Mouse (Mus musculus): ENCODE data around the gene Surf1.

Gene Surf1

GRCm38 (mm10) chr2:26927745-26928476, 11.6 kb upstream of the Surf1 start:
- DNase-seq (ENCODE audit: low spot score), result no peak

- no peak for DNase-seq (ENCODE audit: low spot score)
Observed at GRCm38 (mm10) chr2:26921784-26922183, 5.5 kb upstream of the Surf1 start.

- no peak for DNase-seq (ENCODE audit: low spot score)
Observed at GRCm38 (mm10) chr2:26920190-26920855, 4.0 kb upstream of the Surf1 start.

- no peak for DNase-seq (ENCODE audit: low spot score)
Observed at GRCm38 (mm10) chr2:26919684-26920083, 3.4 kb upstream of the Surf1 start.

- DNase-seq (ENCODE audit: low spot score), result no peak
Observed at GRCm38 (mm10) chr2:26916738-26917137, 408 bp upstream of the Surf1 start.

GRCm38 (mm10) chr2:26914148-26914941, 2.0 kb downstream of the Surf1 start:
- no peak for DNase-seq (ENCODE audit: low spot score)

GRCm38 (mm10) chr2:26913416-26914147, 2.7 kb downstream of the Surf1 start:
- no peak for DNase-seq (ENCODE audit: low spot score)

GRCm38 (mm10) chr2:26912253-26912770, 4.0 kb downstream of the Surf1 start:
- DNase-seq (ENCODE audit: low spot score), result no peak

GRCm38 (mm10) chr2:26910994-26911765, 5.2 kb downstream of the Surf1 start:
- peak; percentile 76 for DNase-seq (ENCODE audit: low spot score)

GRCm38 (mm10) chr2:26910124-26910993, 6.0 kb downstream of the Surf1 start, which contains the start of the genes Med22 and Rpl7a:
Gene Med22, minus strand, starts transcription at chr2:26910677.
Gene Rpl7a, plus strand, starts transcription at chr2:26910764.
- peak; percentile 99 for DNase-seq (ENCODE audit: low spot score)

- DNase-seq (ENCODE audit: low spot score), result no peak
Observed at GRCm38 (mm10) chr2:26909387-26909784, 6.9 kb downstream of the Surf1 start.

- DNase-seq (ENCODE audit: low spot score), result no peak
Observed at GRCm38 (mm10) chr2:26908710-26909386, 7.5 kb downstream of the Surf1 start.

- DNase-seq (ENCODE audit: low spot score), result peak; percentile 80
Observed at GRCm38 (mm10) chr2:26907109-26907508, 9.2 kb downstream of the Surf1 start.

- no peak for DNase-seq (ENCODE audit: low spot score)
Observed at GRCm38 (mm10) chr2:26906431-26906830, 9.9 kb downstream of the Surf1 start.

GRCm38 (mm10) chr2:26905936-26906335, 10.4 kb downstream of the Surf1 start:
- no peak for DNase-seq (ENCODE audit: low spot score)

- DNase-seq (ENCODE audit: low spot score), result no peak
Observed at GRCm38 (mm10) chr2:26903311-26903710, 13.0 kb downstream of the Surf1 start.

- DNase-seq (ENCODE audit: low spot score), result peak; percentile 97
Observed at GRCm38 (mm10) chr2:26902467-26903220, 13.7 kb downstream of the Surf1 start, which contains the start of gene Surf6. Gene Surf6, minus strand, starts transcription at chr2:26902879.

- no peak for DNase-seq (ENCODE audit: low spot score)
Observed at GRCm38 (mm10) chr2:26901834-26902400, 14.4 kb downstream of the Surf1 start.

Data from retina, embryonic 14.5 days (tissue).